Mouse (Mus musculus): ENCODE results near the gene Fibp. TPM values are rescaled to one million over a fixed set of nuclear protein-coding genes. Genes with fewer than 3 reads are reported as not detected.
"Not testable (repeated sequence)": the region's sequence is repeated elsewhere in the genome, so short reads cannot be mapped to it uniquely, and the experiment has no call there.

Fibp gene
- total RNA-seq, 2 experiments from 2014 or later: 50.3 to 50.5 TPM

DNA sequence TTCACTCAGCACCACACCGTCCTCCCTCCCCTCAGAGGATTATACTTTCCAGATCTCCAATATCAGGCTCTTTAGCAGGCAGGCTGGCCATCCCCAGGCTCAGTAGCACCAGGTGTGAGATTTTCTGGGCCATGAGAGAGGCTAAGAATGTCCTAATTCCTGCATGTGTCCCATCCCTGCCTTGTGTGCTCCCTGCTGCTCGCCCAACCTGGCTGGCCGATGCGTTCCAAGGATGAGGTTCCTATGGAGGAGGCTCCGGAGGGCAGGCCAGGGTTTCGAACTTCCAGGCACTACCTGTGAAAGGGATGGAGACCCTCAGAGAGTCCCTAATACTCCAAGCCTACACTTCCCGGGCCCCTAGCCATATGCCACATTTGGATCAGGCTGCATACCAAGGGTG is 25.4 kb downstream of the Fibp start:
- DNase-seq: no peak

GRCm38 (mm10) chr19:5486286-5486685 is 25.9 kb downstream of the Fibp start:
- intact Hi-C loops (cut with DNase I): loop anchor here (2.0 to 5.0 kb wide), 3 partner anchors 21 to 119 kb away; partner anchors contain the start of genes Banf1, Eif1ad and Sart1
- no peak for DNase-seq

More for the DNA sequence above, 25.4 kb downstream of the Fibp start:
- intact Hi-C loops (cut with DNase I): loop anchor here (2.0 to 5.0 kb wide), 3 partner anchors 21 to 119 kb away; partner anchors contain the start of genes Banf1, Eif1ad and Sart1

- no peak for DNase-seq
- intact Hi-C loops (cut with DNase I): loop anchor here (2.0 to 5.0 kb wide), 3 partner anchors 22 to 119 kb away; partner anchors contain the start of genes Banf1, Eif1ad and Sart1
Measured at GRCm38 (mm10) chr19:5486771-5487170, 26.4 kb downstream of the Fibp start.

GRCm38 (mm10) chr19:5487768-5488550 is 27.5 kb downstream of the Fibp start, which contains the start of gene Mus81:
TSS of gene Mus81 (minus strand) at chr19:5488402.
- peak; percentile 96 to 97 for DNase-seq
- intact Hi-C loops (cut with DNase I): loop anchor here (1.0 to 5.0 kb wide), 4 partner anchors 23 to 121 kb away; partner anchors contain the start of genes Banf1, Eif1ad and Sart1

GRCm38 (mm10) chr19:5488878-5489571 is 28.6 kb downstream of the Fibp start:
- intact Hi-C loops (cut with DNase I): loop anchor here (1.0 to 5.0 kb wide), 3 partner anchors 56 to 122 kb away; partner anchors contain the start of genes Banf1, Eif1ad and Sart1

GRCm38 (mm10) chr19:5489721-5490120 is 29.3 kb downstream of the Fibp start:
- intact Hi-C loops (cut with DNase I): loop anchor here (2.0 to 5.0 kb wide), 3 partner anchors 21 to 122 kb away; partner anchors contain the start of genes Banf1, Eif1ad, Sart1 and Snx32
- not testable (repeated sequence) for DNase-seq

More at GRCm38 (mm10) chr19:5488878-5489571, 28.6 kb downstream of the Fibp start:
- DNase-seq: peak; percentile 94 to 96

- intact Hi-C loops (cut with DNase I): loop anchor here (2.0 kb wide), 1 partner anchor 20 kb away; the partner anchor contains the start of gene Snx32
Measured at GRCm38 (mm10) chr19:5490313-5490897, 30.0 kb downstream of the Fibp start, which contains the start of gene Cfl1. TSS of gene Cfl1 (plus strand) at chr19:5490455.

DNA sequence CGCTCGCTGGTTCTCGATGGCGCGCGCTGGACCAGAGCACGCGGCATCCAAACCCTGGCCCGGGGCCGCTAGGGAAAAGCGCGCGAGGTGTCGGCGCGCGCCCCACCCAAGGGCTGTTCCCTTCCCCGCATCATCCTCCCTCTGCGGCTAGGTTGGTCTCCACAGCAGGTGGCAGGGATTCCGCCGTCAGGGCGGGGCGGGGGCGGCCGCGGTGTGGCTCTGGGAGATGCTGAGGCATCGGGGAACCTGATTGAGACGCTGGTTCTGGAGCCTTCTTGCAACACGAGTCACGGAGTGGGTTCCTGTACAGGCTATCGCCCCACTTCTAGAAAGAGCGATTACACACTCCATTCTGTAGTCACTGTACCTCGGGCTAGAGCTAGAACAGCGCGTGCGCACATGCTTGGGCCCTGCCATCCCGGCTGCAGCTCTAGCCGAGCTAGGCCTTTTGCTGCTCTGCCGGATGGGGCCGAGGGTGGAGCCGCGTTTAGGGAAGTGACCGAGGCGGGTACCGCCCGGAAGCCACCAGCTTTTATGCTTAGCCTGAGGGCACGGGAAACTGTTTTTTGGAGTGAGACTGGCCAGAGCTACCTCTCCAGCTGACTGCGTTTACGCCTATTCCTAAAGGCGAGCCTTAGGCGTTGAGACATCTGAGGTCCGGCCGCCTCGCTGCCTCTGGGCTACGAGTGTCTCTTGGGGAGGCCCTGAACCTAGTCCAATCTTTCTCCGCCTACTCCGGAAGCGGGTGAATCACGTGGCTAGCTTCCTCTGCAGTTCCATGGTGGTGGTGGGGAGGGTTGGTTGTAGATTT is 30.7 kb downstream of the Fibp start:
- DNase-seq: peak; percentile 87 to 92
- intact Hi-C loops (cut with DNase I): loop anchor here (2.0 kb wide), 1 partner anchor 20 kb away; the partner anchor contains the start of gene Snx32

More at GRCm38 (mm10) chr19:5490313-5490897, 30.0 kb downstream of the Fibp start, which contains the start of gene Cfl1:
- DNase-seq: peak; percentile 92

- no peak for DNase-seq
- intact Hi-C loops (cut with DNase I): no loop called here
Measured at GRCm38 (mm10) chr19:5492641-5493040, 32.2 kb downstream of the Fibp start.

DNA sequence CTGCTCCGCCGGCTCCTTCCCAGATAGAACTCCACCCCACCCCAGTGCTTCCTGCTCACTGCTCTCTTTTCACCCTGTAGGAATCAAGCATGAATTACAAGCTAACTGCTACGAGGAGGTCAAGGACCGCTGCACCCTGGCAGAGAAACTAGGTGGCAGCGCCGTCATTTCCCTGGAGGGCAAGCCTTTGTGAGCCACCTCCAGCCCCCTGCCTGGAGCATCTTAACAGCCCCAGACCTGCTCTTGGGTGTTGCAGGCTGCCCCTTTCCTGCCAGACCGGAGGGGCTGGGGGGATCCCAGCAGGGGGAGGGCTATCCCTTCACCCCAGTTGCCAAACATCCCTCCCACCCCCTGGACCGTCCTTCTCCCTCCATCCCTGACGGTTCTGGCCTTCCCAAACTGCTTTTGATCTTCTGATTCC is 32.9 kb downstream of the Fibp start:
- intact Hi-C loops (cut with DNase I); DNase-seq: not testable (repeated sequence)

DNA sequence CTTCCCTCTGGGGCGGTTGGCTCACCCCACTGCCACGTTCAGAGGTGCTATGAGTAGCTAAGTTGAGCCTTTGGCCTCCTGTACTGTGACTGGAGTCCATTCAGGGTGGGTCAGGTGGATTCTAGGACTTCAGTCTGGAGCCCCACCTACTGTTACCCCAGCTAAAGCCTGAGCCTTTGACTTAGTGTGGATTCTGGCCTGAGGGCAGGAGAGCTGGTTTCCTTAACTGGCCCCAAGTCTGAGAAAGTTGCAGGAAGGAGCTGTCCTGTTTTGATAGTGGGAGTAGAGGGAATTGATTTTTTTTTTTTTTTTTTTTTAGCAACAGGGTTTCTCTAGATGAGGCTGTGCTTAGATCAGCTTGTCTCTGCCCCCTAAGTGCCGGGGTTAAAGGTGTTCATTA is 33.9 kb downstream of the Fibp start:
- no peak for DNase-seq
- intact Hi-C loops (cut with DNase I): no loop called here

- intact Hi-C loops (cut with DNase I): no loop called here
- DNase-seq: no peak
Measured at GRCm38 (mm10) chr19:5495353-5496051, 35.1 kb downstream of the Fibp start.

GRCm38 (mm10) chr19:5496052-5496370 is 35.6 kb downstream of the Fibp start:
- DNase-seq: no peak
- intact Hi-C loops (cut with DNase I): no loop called here

- DNase-seq: no peak
- intact Hi-C loops (cut with DNase I): no loop called here
Measured at GRCm38 (mm10) chr19:5500330-5500875, 40.0 kb downstream of the Fibp start.

- no peak for DNase-seq
- intact Hi-C loops (cut with DNase I): no loop called here
Measured at GRCm38 (mm10) chr19:5503687-5504086, 43.3 kb downstream of the Fibp start, which contains the start of gene 1700020D05Rik. TSS of gene 1700020D05Rik (minus strand) at chr19:5503787.

DNA sequence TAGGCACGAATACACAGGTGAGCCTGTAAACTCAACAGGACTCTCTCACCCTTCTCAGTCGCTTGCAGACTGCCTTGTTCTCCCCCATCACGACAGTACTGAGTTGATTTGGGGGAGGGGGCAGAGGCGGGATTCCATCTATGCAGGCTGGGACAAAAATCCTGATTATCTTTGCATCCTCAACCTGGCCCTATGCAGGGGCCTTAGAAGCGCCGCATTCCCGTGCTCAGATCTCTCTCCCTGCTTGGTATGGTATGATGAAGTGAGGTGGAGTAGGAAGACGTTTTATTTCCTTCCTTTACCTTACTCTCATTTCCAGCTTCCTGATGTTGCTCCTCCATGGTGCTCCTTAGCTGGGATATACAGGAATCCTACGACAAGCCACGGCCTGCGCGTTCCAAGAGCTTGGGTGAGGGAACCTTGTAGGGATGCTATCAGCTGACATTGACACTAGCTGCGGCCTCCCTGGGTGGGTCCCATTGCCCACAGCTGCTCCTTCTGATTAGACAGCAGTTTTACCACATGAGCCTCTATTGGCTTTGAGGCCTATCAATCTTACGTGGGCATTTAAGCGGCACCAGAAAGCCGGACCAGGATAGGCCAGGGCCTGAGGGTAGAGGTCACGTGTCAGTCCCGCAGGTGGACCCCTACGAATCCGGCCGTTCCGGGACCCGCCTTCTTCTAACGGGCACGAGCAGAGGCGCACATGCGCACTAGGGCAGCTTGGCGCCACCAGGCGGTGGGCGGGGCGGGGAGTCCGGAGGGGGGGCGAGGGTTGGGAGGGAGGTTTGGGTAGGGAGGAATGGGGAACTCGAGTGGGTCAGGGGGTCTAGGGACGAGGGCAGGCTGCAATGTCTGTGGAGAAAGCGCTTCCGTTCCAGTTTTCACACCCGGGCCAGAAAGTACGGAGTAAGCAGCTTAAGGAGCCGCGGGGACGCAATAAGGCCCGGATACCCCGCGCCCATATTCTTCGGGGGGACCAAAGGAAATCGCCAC is 49.9 kb downstream of the Fibp start, which contains the start of gene Snx32:
Gene Snx32 (minus strand): TSS at position 508 of the 996 bp plus-strand sequence.
- peak; percentile 94 to 95 for DNase-seq
- intact Hi-C loops (cut with DNase I): loop anchor here (2.0 kb wide), 1 partner anchor 20 kb away; the partner anchor contains the start of gene Cfl1

DNA sequence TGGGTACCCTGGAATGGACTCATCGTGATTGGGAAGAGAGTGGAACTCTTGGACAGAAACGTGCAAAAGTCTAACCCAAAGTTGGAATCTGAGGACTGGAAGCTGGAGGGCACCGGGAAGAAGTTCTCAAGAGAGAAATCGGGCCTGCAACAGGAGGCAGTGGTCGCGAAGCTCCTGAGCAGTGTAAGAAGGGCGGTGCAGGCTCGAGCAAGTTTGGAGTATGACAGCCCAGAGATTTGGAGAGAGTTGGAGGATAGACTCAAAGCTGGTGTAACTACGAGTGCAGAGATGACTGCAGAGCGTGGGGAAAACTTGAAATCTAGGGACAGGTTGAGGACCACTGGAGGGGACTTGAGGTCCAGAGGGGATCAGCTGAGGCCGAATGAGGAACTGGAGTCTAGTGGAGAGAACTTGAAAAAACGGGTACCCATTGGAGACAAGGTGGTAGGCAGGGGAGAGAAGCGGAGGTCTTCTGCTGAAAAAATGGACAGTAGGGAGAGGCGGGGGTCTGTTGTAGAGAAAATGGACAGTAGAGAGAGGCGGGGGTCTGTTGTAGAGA is 50.7 kb downstream of the Fibp start:
- intact Hi-C loops (cut with DNase I): loop anchor here (2.0 kb wide), 1 partner anchor 20 kb away; the partner anchor contains the start of gene Cfl1

More for the DNA sequence above, 50.7 kb downstream of the Fibp start:
- no peak for DNase-seq

Measured in heart, postnatal 36 days (tissue).